Mouse (Mus musculus) midbrain, embryonic 14.5 days (tissue): ENCODE measurements at regions not wholly inside any gene's neighbourhood (a gene's known extent, or its start where the extent isn't known, plus 50 kb on each side); places are given as distances from the start of the nearest gene placed in this dataset.

Experiments
- ATAC-seq: fragments of 200-750 bp; cut with Nextera tagmentation; 2 replicates; pipeline ENCODE4 v1.8.0; 2017; ENCODE audit warnings: moderate number of reproducible peaks, moderate library complexity; ENCODE audit not compliant: low FRiP score, low TSS enrichment
- DNase-seq: peaks from one replicate; pipeline ENCODE4 v3.0.0-alpha.2; 2015
- H3K27ac ChIP-seq: fragments of 300-500 bp; sonication (generic); replicated peaks from 2 replicates; pipeline ENCODE4 v1.5.1; 2014; ENCODE audit warnings: mild to moderate bottlenecking, low read depth, low read length, moderate library complexity
- H3K27me3 ChIP-seq: fragments of 300-500 bp; sonication (generic); 2 replicates; pipeline ENCODE4 v1.6.1; 2014; ENCODE audit warnings: low read length, control low read depth, mixed read lengths; ENCODE audit not compliant: control insufficient read depth, insufficient read depth
- H3K36me3 ChIP-seq: fragments of 300-500 bp; sonication (generic); 2 replicates; pipeline ENCODE4 v1.6.1; 2014; ENCODE audit warnings: low read length, control low read depth; ENCODE audit not compliant: control insufficient read depth, insufficient read depth
- H3K4me1 ChIP-seq: fragments of 300-500 bp; sonication (generic); 2 replicates; pipeline ENCODE4 v1.6.1; 2014; ENCODE audit warnings: mild to moderate bottlenecking, antibody characterized with exemption, low read length, control low read depth; ENCODE audit not compliant: control insufficient read depth, insufficient read depth
- H3K4me2 ChIP-seq: fragments of 300-500 bp; sonication (generic); 2 replicates; pipeline ENCODE4 v1.6.1; 2014; ENCODE audit warnings: mild to moderate bottlenecking, low read length, moderate library complexity
- H3K4me3 ChIP-seq: fragments of 300-500 bp; sonication (generic); replicated peaks from 2 replicates; pipeline ENCODE4 v1.5.1; 2014; ENCODE audit warnings: low read depth, low read length
- H3K9ac ChIP-seq: fragments of 300-500 bp; sonication (generic); replicated peaks from 2 replicates; pipeline ENCODE4 v1.6.1; 2014; ENCODE audit warnings: mild to moderate bottlenecking, low read length, moderate library complexity
- H3K9me3 ChIP-seq: fragments of 300-500 bp; sonication (generic); 2 replicates; pipeline ENCODE4 v1.6.1; 2016; ENCODE audit warnings: low read length, control low read depth, mixed read lengths; ENCODE audit not compliant: control insufficient read depth
- WGBS: fragments of 180-500 bp; shearing (Covaris S2); extraction: QIAGEN DNeasy Blood & Tissue Kit; methylation state at CpG from one replicate; pipeline ENCODE4 v1.1.7; 2014; 5-methylcytosine and 5-hydroxymethylcytosine counted together

DNA sequence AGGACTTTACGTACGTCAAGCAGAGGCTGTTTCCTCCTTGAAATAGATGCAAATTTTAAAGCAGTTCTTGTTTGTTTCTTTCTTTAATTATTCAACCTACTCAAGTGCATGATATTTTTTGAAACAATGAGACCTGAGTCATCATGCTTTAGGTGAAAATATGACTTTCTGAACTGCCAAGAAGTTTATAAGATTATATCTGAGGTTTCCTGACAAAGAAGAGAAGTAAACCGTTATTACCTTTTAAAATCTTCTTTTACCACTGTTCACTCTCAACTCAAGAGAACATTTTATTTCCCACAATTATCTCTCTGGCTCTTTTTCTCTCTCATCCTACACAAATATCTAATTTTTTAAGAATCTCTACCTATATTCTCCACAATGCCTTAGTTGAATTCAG is 258.3 kb downstream of the H2afb1 start:
- no peak overlapping the region for H3K9ac ChIP-seq
- ATAC-seq (no peak), DNase-seq (no peak)
- H3K9me3 ChIP-seq, result no peaks in the 10 kb centered on the region
- H3K36me3 ChIP-seq, result no peaks in the 10 kb centered on the region
- 96% methylated on average over 3 of the region's 3 CpGs for WGBS
- no peaks in the 10 kb centered on the region for H3K4me1 ChIP-seq
- no peak overlapping the region for H3K27ac ChIP-seq
- H3K27me3 ChIP-seq, result no peaks in the 10 kb centered on the region
- H3K4me3 ChIP-seq, result no peak overlapping the region
- H3K4me2 ChIP-seq, result no peak overlapping the region

- H3K27me3 ChIP-seq, result no peaks in the 10 kb centered on the region
- no peaks in the 10 kb centered on the region for H3K9me3 ChIP-seq
- no peak overlapping the region for H3K27ac ChIP-seq
- H3K4me2 ChIP-seq, result no peak overlapping the region
- ATAC-seq (no peak), DNase-seq (no peak)
- WGBS, result 84% methylated on average over 7 of the region's 7 CpGs
- no peak overlapping the region for H3K4me3 ChIP-seq
- H3K9ac ChIP-seq, result no peak overlapping the region
- H3K4me1 ChIP-seq, result no peaks in the 10 kb centered on the region
- no peaks in the 10 kb centered on the region for H3K36me3 ChIP-seq
Measured at GRCm38 (mm10) chrX:117298500-117298899, 283.9 kb downstream of the H2afb1 start.

DNA sequence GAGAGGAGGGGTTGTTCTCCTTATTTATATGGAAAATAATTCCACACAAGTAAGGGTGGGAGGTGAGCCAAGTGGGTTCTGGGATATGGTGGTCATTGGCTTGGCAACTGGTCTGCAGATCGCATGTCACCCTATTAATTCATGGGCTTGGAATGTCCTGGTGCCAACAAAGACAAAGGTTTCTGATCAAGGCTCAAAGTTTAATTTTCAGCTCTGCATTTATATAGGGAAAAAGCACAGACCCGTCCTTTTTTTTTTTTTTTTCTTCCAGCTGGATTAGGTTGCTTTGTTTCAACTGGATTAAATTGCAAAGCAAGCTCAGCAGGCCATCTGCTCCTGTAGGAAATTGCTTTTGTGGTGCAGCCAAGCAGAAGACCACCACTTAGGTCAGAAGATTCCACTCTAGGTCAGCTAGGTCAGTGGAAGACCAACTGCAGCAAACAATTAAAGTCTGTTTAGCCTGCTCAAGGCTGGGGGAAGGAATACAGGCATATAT is 285.2 kb downstream of the H2afb1 start:
- no peaks in the 10 kb centered on the region for H3K36me3 ChIP-seq
- 8% methylated on average over 2 of the region's 2 CpGs for WGBS
- no peaks in the 10 kb centered on the region for H3K9me3 ChIP-seq
- ATAC-seq (no peak), DNase-seq (peak; percentile 0)
- no peaks in the 10 kb centered on the region for H3K27me3 ChIP-seq
- H3K9ac ChIP-seq, result no peak overlapping the region
- H3K4me3 ChIP-seq, result no peak overlapping the region
- no peak overlapping the region for H3K27ac ChIP-seq
- no peak overlapping the region for H3K4me2 ChIP-seq
- H3K4me1 ChIP-seq, result no peaks in the 10 kb centered on the region
